Mouse (Mus musculus): Measurements from ENCODE around the gene Tmem41b. TPM values are rescaled to one million over a fixed set of nuclear protein-coding genes. Genes with fewer than 3 reads are reported as not detected.
A peak's percentile ranks its signal among the peaks of the same experiment; 100 is the strongest.
"Not testable (repeated sequence)": the region's sequence is repeated elsewhere in the genome, so short reads cannot be mapped to it uniquely, and the experiment has no call there.

Gene Tmem41b
- polyA plus RNA-seq, 1 experiment = 39.6 TPM

GRCm38 (mm10) chr7:109998388-109998787, 11.7 kb upstream of the Tmem41b start:
- H3K27ac ChIP-seq (replicated peaks; ENCODE audit: low read depth, low read length) = no peak overlapping the region
- no peak overlapping the region for H3K4me3 ChIP-seq (ENCODE audit: insufficient read depth, low read depth, low read length)
- peaks cover 3% of the 10 kb centered on the region for H3K4me1 ChIP-seq (ENCODE audit: control insufficient read depth, insufficient read depth, insufficient read length, low read length)

GRCm38 (mm10) chr7:109993157-109993959, 6.6 kb upstream of the Tmem41b start:
- Histone ChIP-seq H3K27ac (replicated peaks; ENCODE audit: low read depth, low read length) (peak overlapping the region; percentile 74), H3K4me3 (ENCODE audit: insufficient read depth, low read depth, low read length) (no peak overlapping the region), H3K4me1 (ENCODE audit: control insufficient read depth, insufficient read depth, insufficient read length, low read length) (peaks cover 3% of the 10 kb centered on the region; the same call in 1 of the 2 replicates)

- Histone ChIP-seq H3K4me1 (ENCODE audit: control insufficient read depth, insufficient read depth, insufficient read length, low read length) (peaks cover 3% of the 10 kb centered on the region; the same call in 1 of the 2 replicates), H3K27ac (replicated peaks; ENCODE audit: low read depth, low read length) (no peak overlapping the region), H3K4me3 (ENCODE audit: insufficient read depth, low read depth, low read length) (no peak overlapping the region)
Measured at GRCm38 (mm10) chr7:109991286-109991685, 4.6 kb upstream of the Tmem41b start.

GRCm38 (mm10) chr7:109986133-109986669, 528 bp downstream of the Tmem41b start:
- Histone ChIP-seq H3K4me1 (ENCODE audit: control insufficient read depth, insufficient read depth, insufficient read length, low read length) (no peaks in the 10 kb centered on the region), H3K27ac (replicated peaks; ENCODE audit: low read depth, low read length) (peak overlapping the region; percentile 38), H3K4me3 (ENCODE audit: insufficient read depth, low read depth, low read length) (peak overlapping the region; percentile 67)

- H3K27ac ChIP-seq (replicated peaks; ENCODE audit: low read depth, low read length) = peak overlapping the region; percentile 25
- H3K4me1 ChIP-seq (ENCODE audit: control insufficient read depth, insufficient read depth, insufficient read length, low read length) = no peaks in the 10 kb centered on the region
- peak overlapping the region; percentile 67 for H3K4me3 ChIP-seq (ENCODE audit: insufficient read depth, low read depth, low read length)
Measured at GRCm38 (mm10) chr7:109985661-109986132, 1.0 kb downstream of the Tmem41b start.

- not testable (repeated sequence) for H3K4me1 ChIP-seq (ENCODE audit: control insufficient read depth, insufficient read depth, insufficient read length, low read length); H3K27ac ChIP-seq (replicated peaks; ENCODE audit: low read depth, low read length); H3K4me3 ChIP-seq (ENCODE audit: insufficient read depth, low read depth, low read length)
Measured at GRCm38 (mm10) chr7:109984608-109985007, 2.1 kb downstream of the Tmem41b start.

- not testable (repeated sequence) for H3K4me3 ChIP-seq (ENCODE audit: insufficient read depth, low read depth, low read length); H3K4me1 ChIP-seq (ENCODE audit: control insufficient read depth, insufficient read depth, insufficient read length, low read length); H3K27ac ChIP-seq (replicated peaks; ENCODE audit: low read depth, low read length)
Measured at GRCm38 (mm10) chr7:109977131-109977530, 9.6 kb downstream of the Tmem41b start.

GRCm38 (mm10) chr7:109975966-109976715, 10.6 kb downstream of the Tmem41b start:
- Histone ChIP-seq H3K4me1 (ENCODE audit: control insufficient read depth, insufficient read depth, insufficient read length, low read length) (no peaks in the 10 kb centered on the region), H3K27ac (replicated peaks; ENCODE audit: low read depth, low read length) (no peak overlapping the region), H3K4me3 (ENCODE audit: insufficient read depth, low read depth, low read length) (no peak overlapping the region)

- H3K4me3 ChIP-seq (ENCODE audit: insufficient read depth, low read depth, low read length) = no peak overlapping the region
- no peak overlapping the region for H3K27ac ChIP-seq (replicated peaks; ENCODE audit: low read depth, low read length)
- H3K4me1 ChIP-seq (ENCODE audit: control insufficient read depth, insufficient read depth, insufficient read length, low read length) = peaks cover 4% of the 10 kb centered on the region; the same call in 1 of the 2 replicates
Measured at GRCm38 (mm10) chr7:109969542-109969941, 17.2 kb downstream of the Tmem41b start.

GRCm38 (mm10) chr7:109968924-109969450, 17.7 kb downstream of the Tmem41b start:
- peaks cover 4% of the 10 kb centered on the region; the same call in 1 of the 2 replicates for H3K4me1 ChIP-seq (ENCODE audit: control insufficient read depth, insufficient read depth, insufficient read length, low read length)
- H3K4me3 ChIP-seq (ENCODE audit: insufficient read depth, low read depth, low read length) = no peak overlapping the region
- H3K27ac ChIP-seq (replicated peaks; ENCODE audit: low read depth, low read length) = peak overlapping the region; percentile 78; the same call in 1 of the 2 replicates

- peak overlapping the region; percentile 82 for H3K27ac ChIP-seq (replicated peaks; ENCODE audit: low read depth, low read length)
- peaks cover 4% of the 10 kb centered on the region; the same call in 1 of the 2 replicates for H3K4me1 ChIP-seq (ENCODE audit: control insufficient read depth, insufficient read depth, insufficient read length, low read length)
- no peak overlapping the region for H3K4me3 ChIP-seq (ENCODE audit: insufficient read depth, low read depth, low read length)
Measured at GRCm38 (mm10) chr7:109967805-109968579, 18.7 kb downstream of the Tmem41b start.

GRCm38 (mm10) chr7:109965658-109966057, 21.1 kb downstream of the Tmem41b start:
- Histone ChIP-seq H3K4me1 (ENCODE audit: control insufficient read depth, insufficient read depth, insufficient read length, low read length) (peaks cover 4% of the 10 kb centered on the region; the same call in 1 of the 2 replicates), H3K4me3 (ENCODE audit: insufficient read depth, low read depth, low read length) (no peak overlapping the region), H3K27ac (replicated peaks; ENCODE audit: low read depth, low read length) (no peak overlapping the region)

GRCm38 (mm10) chr7:109963707-109964106, 23.0 kb downstream of the Tmem41b start:
- H3K27ac ChIP-seq (replicated peaks; ENCODE audit: low read depth, low read length) = no peak overlapping the region
- H3K4me1 ChIP-seq (ENCODE audit: control insufficient read depth, insufficient read depth, insufficient read length, low read length) = peaks cover 4% of the 10 kb centered on the region; the same call in 1 of the 2 replicates
- H3K4me3 ChIP-seq (ENCODE audit: insufficient read depth, low read depth, low read length) = no peak overlapping the region

- Histone ChIP-seq H3K4me1 (ENCODE audit: control insufficient read depth, insufficient read depth, insufficient read length, low read length) (peaks cover 1% of the 10 kb centered on the region; the same call in 1 of the 2 replicates), H3K4me3 (ENCODE audit: insufficient read depth, low read depth, low read length) (no peak overlapping the region), H3K27ac (replicated peaks; ENCODE audit: low read depth, low read length) (no peak overlapping the region)
Measured at GRCm38 (mm10) chr7:109962596-109962995, 24.1 kb downstream of the Tmem41b start.
